Mouse (Mus musculus): ENCODE measurements around the gene Dnajc27. TPM values are rescaled to one million over a fixed set of nuclear protein-coding genes. Genes with fewer than 3 reads are reported as not detected.

The Dnajc27 gene
- 0.40 TPM for polyA plus RNA-seq (2014; fragmentation: Illumina TruSeq; extraction: RNeasy Lipid Tissue Mini Kit (QIAGEN cat#74804); ENCODE audit: low read depth, low replicate concordance)

DNA sequence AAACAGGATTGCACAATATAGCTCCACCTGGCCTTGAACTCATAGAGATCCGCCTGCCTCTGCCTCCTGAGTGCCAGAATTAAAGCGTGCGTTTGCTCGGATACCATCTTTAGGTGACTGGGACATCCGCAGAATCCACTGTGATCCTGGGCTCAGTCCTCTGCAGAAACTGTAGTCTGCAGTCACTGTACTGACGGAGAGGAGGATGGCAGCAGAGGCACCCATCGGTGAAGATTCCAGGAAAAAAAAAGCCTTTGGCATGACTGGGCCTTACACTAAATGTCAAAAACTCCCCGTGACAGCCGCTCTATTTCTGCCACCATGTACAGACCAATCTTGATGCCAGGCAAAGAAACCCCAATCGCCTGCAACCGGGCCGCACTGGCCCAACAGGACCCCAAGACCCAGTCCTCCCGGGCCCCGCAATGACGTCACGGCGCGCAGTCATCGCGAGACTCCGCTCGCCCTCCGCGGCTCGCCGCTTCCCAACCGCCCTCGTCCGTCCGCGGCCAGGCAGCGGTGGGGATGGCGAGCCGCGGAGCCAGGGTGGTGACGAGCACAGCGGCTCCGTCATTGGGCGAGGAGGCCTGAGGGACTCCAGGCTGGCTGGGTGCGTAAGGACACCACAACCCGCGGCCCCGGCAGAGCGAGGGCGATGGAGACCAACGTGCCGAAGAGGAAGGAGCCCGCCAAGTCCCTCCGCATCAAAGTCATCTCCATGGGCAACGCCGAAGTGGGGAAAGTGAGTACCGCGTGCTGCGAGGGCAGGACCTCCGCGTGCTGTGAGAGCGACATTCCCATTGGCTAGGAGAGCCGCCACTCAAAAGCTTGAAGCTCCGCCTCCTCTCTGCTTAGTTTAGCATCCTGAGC is at the start of gene Dnajc27:
Gene Dnajc27, plus strand, starts transcription at position 452 of the 870 bp plus-strand sequence.

DNA sequence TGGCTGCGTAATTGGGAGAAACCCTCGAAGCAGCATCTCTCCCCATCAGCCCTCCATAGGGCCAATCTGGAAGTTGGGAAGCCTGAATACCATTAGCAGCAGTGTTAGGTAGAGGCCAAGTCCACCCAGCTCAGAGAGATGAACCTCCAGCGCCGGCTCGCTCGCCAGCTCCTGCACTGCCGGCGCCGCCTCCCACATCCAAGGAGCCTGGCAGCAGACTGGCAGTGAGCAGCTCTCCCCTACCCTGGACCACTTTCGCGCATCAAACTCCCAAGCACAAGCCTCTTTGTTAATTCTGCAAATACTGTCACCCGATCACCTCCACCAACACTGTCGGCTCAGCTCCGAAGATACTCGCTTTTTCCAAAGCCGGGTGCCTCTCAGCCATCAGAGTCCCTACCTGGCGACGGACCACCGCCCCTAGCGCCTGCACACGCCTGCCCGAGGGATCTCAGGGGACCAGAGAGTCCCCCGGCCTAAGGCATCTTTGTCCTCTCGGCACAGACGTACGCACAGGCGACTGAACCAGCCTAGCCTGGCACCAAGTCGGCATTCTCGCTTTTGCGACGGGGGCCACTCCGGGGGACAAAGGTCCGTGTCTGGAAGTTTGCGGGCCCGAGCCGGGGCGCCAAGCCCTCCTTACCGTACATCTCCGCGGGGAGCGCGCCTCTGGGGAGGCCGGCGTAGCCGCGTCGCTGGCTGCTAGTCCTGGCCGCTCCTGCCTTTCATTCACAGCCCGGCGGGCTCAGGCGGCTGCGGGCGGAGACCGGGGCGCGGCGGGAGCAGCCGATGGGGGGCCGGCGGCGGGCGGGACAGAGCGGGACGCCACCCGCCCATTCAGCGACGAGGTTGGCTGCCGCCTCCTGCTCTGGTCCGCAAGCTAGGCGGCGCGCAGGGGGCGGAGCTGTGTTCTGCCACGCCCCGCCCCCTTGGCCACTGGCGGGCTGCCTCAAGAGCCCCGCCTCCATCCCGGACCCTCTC is 44.0 kb upstream of the Dnajc27 start, which contains the start of gene Efr3b:
Gene Efr3b, minus strand, starts transcription at position 855 of the 981 bp plus-strand sequence.

DNA sequence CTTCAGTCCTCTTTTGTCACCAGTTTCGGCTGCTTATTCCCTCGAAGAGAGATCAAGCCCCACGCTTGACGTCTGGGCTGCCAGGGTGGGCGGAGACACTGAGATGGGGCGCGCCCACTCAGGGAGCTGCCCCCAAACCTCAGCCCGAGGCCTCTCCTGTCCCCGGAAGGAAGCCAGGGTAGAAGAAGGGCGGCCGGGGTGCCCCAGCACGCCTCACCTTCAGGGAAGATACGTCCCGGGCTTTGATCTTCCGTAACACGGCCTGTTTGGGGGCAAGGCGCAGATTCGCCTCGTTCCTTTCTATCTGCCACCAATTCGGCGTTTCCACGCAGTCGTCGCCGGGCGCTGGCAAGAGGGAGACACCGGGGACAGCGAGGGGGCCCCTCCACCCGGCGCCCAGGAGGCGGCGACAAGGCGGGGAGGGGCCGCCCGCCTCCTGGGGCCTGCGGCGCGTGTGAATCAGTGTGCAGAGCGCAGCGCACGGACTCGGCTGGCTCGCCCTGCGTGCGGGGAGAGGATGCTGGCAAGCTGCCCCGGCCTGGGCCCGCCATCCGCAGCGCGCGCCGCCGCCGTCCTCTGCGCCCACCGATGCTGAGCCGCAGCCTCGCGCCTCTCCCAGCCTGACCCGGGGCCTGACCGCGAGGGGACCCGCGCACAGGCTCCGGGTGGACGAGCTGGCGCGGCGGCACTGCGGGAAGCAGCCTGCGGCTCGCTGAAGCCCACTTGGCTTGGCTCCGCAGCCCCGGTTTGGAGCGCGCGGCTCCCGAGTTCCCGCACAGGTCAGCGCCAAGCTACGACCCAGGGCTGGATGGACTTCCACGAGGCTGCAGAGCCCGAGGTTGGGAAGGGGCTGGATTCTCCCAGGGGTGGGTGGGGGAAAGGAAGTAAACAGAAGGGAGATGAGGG is 50.8 kb downstream of the Dnajc27 start, which contains the start of gene Adcy3:
Gene Adcy3, plus strand, starts transcription at position 163 of the 906 bp plus-strand sequence.

Other genes starting within 250 kb of the Dnajc27 start
- gene Pomc, start 127.6 kb upstream of the Dnajc27 start, polyA plus RNA-seq (2014; fragmentation: Illumina TruSeq; extraction: RNeasy Lipid Tissue Mini Kit (QIAGEN cat#74804); ENCODE audit: low read depth, low replicate concordance) = not detected
- 0.21 TPM for gene Efr3b, start 43.7 kb upstream of the Dnajc27 start, polyA plus RNA-seq (2014; fragmentation: Illumina TruSeq; extraction: RNeasy Lipid Tissue Mini Kit (QIAGEN cat#74804); ENCODE audit: low read depth, low replicate concordance)
- gene Adcy3, start 50.5 kb downstream of the Dnajc27 start, polyA plus RNA-seq (2014; fragmentation: Illumina TruSeq; extraction: RNeasy Lipid Tissue Mini Kit (QIAGEN cat#74804); ENCODE audit: low read depth, low replicate concordance) = not detected
- 1.5 TPM for gene Ptrhd1, start 151.4 kb downstream of the Dnajc27 start, polyA plus RNA-seq (2014; fragmentation: Illumina TruSeq; extraction: RNeasy Lipid Tissue Mini Kit (QIAGEN cat#74804); ENCODE audit: low read depth, low replicate concordance)
- 2.5 TPM for gene Cenpo, start 151.7 kb downstream of the Dnajc27 start, polyA plus RNA-seq (2014; fragmentation: Illumina TruSeq; extraction: RNeasy Lipid Tissue Mini Kit (QIAGEN cat#74804); ENCODE audit: low read depth, low replicate concordance)